Comparison of ENCODE assay signal across 27 mouse cellular contexts in the genomic region with DNA sequence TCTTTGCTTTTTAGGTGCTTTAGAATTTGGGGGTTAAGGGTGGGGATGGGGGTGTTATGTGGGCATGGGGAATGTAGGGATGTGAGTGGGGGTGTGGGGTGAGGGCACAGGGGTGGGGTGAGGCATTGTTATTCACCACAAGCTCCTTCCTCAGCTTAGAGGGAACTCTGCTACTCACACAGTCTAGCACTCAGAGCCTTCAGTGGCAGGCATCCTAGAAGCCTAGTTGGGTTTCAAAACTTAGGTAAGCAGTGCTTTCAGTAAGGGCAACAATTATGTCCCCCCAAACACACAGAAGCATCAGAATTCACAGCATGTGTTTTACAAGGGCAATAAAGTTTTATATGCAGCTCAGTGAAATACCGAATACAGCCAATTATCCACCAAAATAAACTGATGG.
DNase-seq lines count a peak whose midpoint lies in the region; ATAC-seq lines count a peak whose summit lies in the region.
"Had no signal": no experiment of that assay in that cellular context is flagged by ENCODE, and none has a peak within 500 bp of the region (broad histone marks: within the 10 kb centered on the region; RNA-seq: fewer than 3 reads in every experiment).

No protein-coding gene starts in this region.

- no peak overlapping the region for H3K4me2 ChIP-seq in neural tube, embryonic 13.5 days
- no peak overlapping the region for H3K4me2 ChIP-seq in limb, embryonic 12.5 days
- no peak overlapping the region for H3K4me2 ChIP-seq in neural tube, embryonic 15.5 days
- H3K4me2 ChIP-seq: embryonic facial prominence, embryonic 13.5 days; forebrain, embryonic 12.5 days; heart, embryonic 11.5 days; hindbrain, embryonic 12.5 days; hindbrain, embryonic 15.5 days had no signal

- no peaks in the 10 kb centered on the region for H3K9me3 ChIP-seq in neural tube, embryonic 13.5 days
- no peaks in the 10 kb centered on the region for H3K9me3 ChIP-seq in limb, embryonic 12.5 days
- no peaks in the 10 kb centered on the region for H3K9me3 ChIP-seq in neural tube, embryonic 15.5 days (replicated peaks)
- H3K9me3 ChIP-seq: embryonic facial prominence, embryonic 10.5 days; embryonic facial prominence, embryonic 13.5 days; forebrain, embryonic 12.5 days; hindbrain, embryonic 12.5 days; hindbrain, embryonic 15.5 days had no signal

- H3K4me1 ChIP-seq in neural tube, embryonic 13.5 days (replicated peaks), result peaks cover 13% of the 10 kb centered on the region
- peaks cover 37% of the 10 kb centered on the region for H3K4me1 ChIP-seq in limb, embryonic 12.5 days (replicated peaks)
- peaks cover 17% of the 10 kb centered on the region for H3K4me1 ChIP-seq in neural tube, embryonic 15.5 days
- H3K4me1 ChIP-seq: forebrain, embryonic 12.5 days had no signal

- WGBS in neural tube, embryonic 13.5 days, result 15% methylated on average over 1 of the region's 1 CpGs
- WGBS in limb, embryonic 12.5 days, result 15% methylated on average over 1 of the region's 1 CpGs
- WGBS in neural tube, embryonic 15.5 days, result 14% methylated on average over 1 of the region's 1 CpGs

- no peaks in the 10 kb centered on the region for H3K27me3 ChIP-seq in neural tube, embryonic 13.5 days
- peaks cover 52% of the 10 kb centered on the region for H3K27me3 ChIP-seq in limb, embryonic 12.5 days
- no peaks in the 10 kb centered on the region for H3K27me3 ChIP-seq in neural tube, embryonic 15.5 days (replicated peaks)
- H3K27me3 ChIP-seq: CH12.LX; embryonic facial prominence, embryonic 13.5 days; forebrain, embryonic 12.5 days; hindbrain, embryonic 12.5 days; hindbrain, embryonic 15.5 days; Patski had no signal

- no peak overlapping the region for H3K27ac ChIP-seq in neural tube, embryonic 13.5 days (replicated peaks)
- H3K27ac ChIP-seq in limb, embryonic 12.5 days, result peak overlapping the region; percentile 56; the same call in 1 of the 2 replicates
- H3K27ac ChIP-seq in neural tube, embryonic 15.5 days (replicated peaks), result no peak overlapping the region
- H3K27ac ChIP-seq: embryonic facial prominence, embryonic 10.5 days; embryonic facial prominence, embryonic 13.5 days; forebrain, embryonic 12.5 days; gastrocnemius, adult 2 months; hindbrain, embryonic 12.5 days; hindbrain, embryonic 15.5 days had no signal

- H3K4me3 ChIP-seq in neural tube, embryonic 13.5 days, result no peak overlapping the region
- H3K4me3 ChIP-seq in limb, embryonic 12.5 days (replicated peaks), result no peak overlapping the region
- H3K4me3 ChIP-seq in neural tube, embryonic 15.5 days (replicated peaks), result no peak overlapping the region
- H3K4me3 ChIP-seq: embryonic facial prominence, embryonic 10.5 days; embryonic facial prominence, embryonic 13.5 days; erythroblast, embryonic 14.5 days; forebrain, embryonic 12.5 days; gastrocnemius, adult 2 months; hindbrain, embryonic 12.5 days; hindbrain, embryonic 15.5 days had no signal

- H3K36me3 ChIP-seq in neural tube, embryonic 13.5 days, result no peaks in the 10 kb centered on the region
- H3K36me3 ChIP-seq in limb, embryonic 12.5 days, result no peaks in the 10 kb centered on the region
- no peaks in the 10 kb centered on the region for H3K36me3 ChIP-seq in neural tube, embryonic 15.5 days
- H3K36me3 ChIP-seq: embryonic facial prominence, embryonic 10.5 days; embryonic facial prominence, embryonic 13.5 days; forebrain, embryonic 12.5 days; G1E; hindbrain, embryonic 12.5 days; hindbrain, embryonic 15.5 days had no signal

- no peak overlapping the region for H3K9ac ChIP-seq in neural tube, embryonic 13.5 days
- no peak overlapping the region for H3K9ac ChIP-seq in limb, embryonic 12.5 days (replicated peaks)
- H3K9ac ChIP-seq in neural tube, embryonic 15.5 days (replicated peaks), result no peak overlapping the region
- H3K9ac ChIP-seq: embryonic facial prominence, embryonic 13.5 days; forebrain, embryonic 12.5 days; hindbrain, embryonic 12.5 days; hindbrain, embryonic 15.5 days had no signal

- peak; percentile 48 for ATAC-seq in neural tube, embryonic 13.5 days (ENCODE audit: low read depth)
- peak; percentile 59 for ATAC-seq in limb, embryonic 12.5 days (ENCODE audit: insufficient number of reproducible peaks, insufficient read depth, low FRiP score, low TSS enrichment, low read depth)
- peak; percentile 53; the same call in 1 of the 2 replicates for ATAC-seq in neural tube, embryonic 15.5 days (ENCODE audit: low FRiP score)
- ATAC-seq: forebrain, embryonic 16.5 days; Patski had no signal

- intact Hi-C loops in gastrocnemius, postnatal 14 days (cut with DNase I; ENCODE audit: low total_unique reads), result loop anchor here (10.0 kb wide), 1 partner anchor 83 kb away; no protein-coding TSS in a partner anchor

- no peak for DNase-seq in neural tube, embryonic 10.5 days (ENCODE audit: extremely low spot score, low spot score)
- no peak for DNase-seq in c-Kit-positive CD71-positive TER-119-positive erythroid progenitor cells, embryonic 14.5 days (ENCODE audit: low spot score)
- DNase-seq in gastrocnemius, postnatal 14 days, result no peak
- DNase-seq: adrenal gland, postnatal 10 days; adrenal gland, postnatal 36 days; B cell, adult 2 months; cerebellum, adult 11 months; cerebellum, adult 2 months; cerebellum, adult 9-11 months; cerebellum, postnatal 25 days; embryo, embryonic 11 days; gastrocnemius, adult 2 months; gastrocnemius, postnatal 25 days had no signal
